In genomic region chr6:26628479-26628878, GRCm38 (mm10) we compare ENCODE assay signal across 31 mouse cellular contexts.
"Had no signal": no experiment of that assay in that cellular context is flagged by ENCODE, and none has a peak within 500 bp of the region (broad histone marks: within the 10 kb centered on the region; RNA-seq: fewer than 3 reads in every experiment).

No protein-coding gene starts in this region.

- H3K4me1 ChIP-seq: limb, embryonic 10.5 days; limb, embryonic 12.5 days; limb, embryonic 13.5 days; limb, embryonic 15.5 days; liver, embryonic 12.5 days; liver, embryonic 13.5 days; liver, embryonic 15.5 days; lung, embryonic 15.5 days; megakaryocyte, embryonic 14.5 days; midbrain, embryonic 10.5 days; midbrain, embryonic 12.5 days; midbrain, embryonic 13.5 days; midbrain, embryonic 15.5 days; neural tube, embryonic 12.5 days had no signal

- H3K9ac ChIP-seq: limb, embryonic 12.5 days; limb, embryonic 13.5 days; limb, embryonic 15.5 days; liver, embryonic 12.5 days; liver, embryonic 13.5 days; liver, embryonic 14.5 days; liver, embryonic 15.5 days; liver, postnatal 0 days; lung, embryonic 14.5 days; lung, embryonic 15.5 days; midbrain, embryonic 12.5 days; midbrain, embryonic 13.5 days; midbrain, embryonic 15.5 days; neural tube, embryonic 12.5 days had no signal

- H3K4me3 ChIP-seq: left cerebral cortex, adult 2 months; limb, embryonic 10.5 days; limb, embryonic 12.5 days; limb, embryonic 13.5 days; limb, embryonic 15.5 days; liver, embryonic 12.5 days; liver, embryonic 13.5 days; liver, embryonic 15.5 days; lung, embryonic 15.5 days; megakaryocyte, embryonic 14.5 days; midbrain, embryonic 10.5 days; midbrain, embryonic 12.5 days; midbrain, embryonic 13.5 days; midbrain, embryonic 15.5 days; myocyte; neural tube, embryonic 12.5 days had no signal

- H3K27me3 ChIP-seq: limb, embryonic 12.5 days; limb, embryonic 13.5 days; limb, embryonic 15.5 days; liver, embryonic 12.5 days; liver, embryonic 13.5 days; liver, embryonic 15.5 days; lung, embryonic 15.5 days; megakaryocyte, embryonic 14.5 days; midbrain, embryonic 12.5 days; midbrain, embryonic 13.5 days; midbrain, embryonic 15.5 days; neural tube, embryonic 12.5 days had no signal

- H3K36me3 ChIP-seq: limb, embryonic 10.5 days; limb, embryonic 12.5 days; limb, embryonic 13.5 days; limb, embryonic 15.5 days; liver, embryonic 12.5 days; liver, embryonic 13.5 days; liver, embryonic 15.5 days; lung, embryonic 15.5 days; midbrain, embryonic 10.5 days; midbrain, embryonic 12.5 days; midbrain, embryonic 13.5 days; midbrain, embryonic 15.5 days; neural tube, embryonic 12.5 days had no signal

- H3K27ac ChIP-seq: left cerebral cortex, adult 2 months; limb, embryonic 10.5 days; limb, embryonic 12.5 days; limb, embryonic 13.5 days; limb, embryonic 15.5 days; liver, embryonic 12.5 days; liver, embryonic 13.5 days; liver, embryonic 14.5 days; liver, embryonic 15.5 days; lung, embryonic 15.5 days; macrophage; midbrain, embryonic 10.5 days; midbrain, embryonic 12.5 days; midbrain, embryonic 13.5 days; midbrain, embryonic 15.5 days; neural tube, embryonic 12.5 days had no signal

- H3K4me2 ChIP-seq: limb, embryonic 12.5 days; limb, embryonic 13.5 days; limb, embryonic 15.5 days; liver, embryonic 11.5 days; liver, embryonic 12.5 days; liver, embryonic 13.5 days; liver, embryonic 15.5 days; lung, embryonic 14.5 days; lung, embryonic 15.5 days; midbrain, embryonic 12.5 days; midbrain, embryonic 13.5 days; midbrain, embryonic 15.5 days; neural tube, embryonic 12.5 days had no signal

- DNase-seq: left cerebral cortex, postnatal 4 days; liver; liver, embryonic 13.5 days; liver, postnatal 0 days; lung, adult 18-20 months; lung, adult 2 months; lung, embryonic 14.5 days; lung, postnatal 10 days; lung, postnatal 14 days; lung, postnatal 36 days; lung, postnatal 4 days; midbrain, embryonic 14.5 days had no signal

- H3K9me3 ChIP-seq: limb, embryonic 10.5 days; limb, embryonic 12.5 days; limb, embryonic 13.5 days; limb, embryonic 15.5 days; liver, embryonic 12.5 days; liver, embryonic 13.5 days; liver, embryonic 15.5 days; lung, embryonic 15.5 days; megakaryocyte, embryonic 14.5 days; midbrain, embryonic 10.5 days; midbrain, embryonic 12.5 days; midbrain, embryonic 13.5 days; midbrain, embryonic 15.5 days; neural tube, embryonic 12.5 days had no signal

- ATAC-seq: liver, embryonic 12.5 days; liver, postnatal 0 days; lung, postnatal 0 days; midbrain, embryonic 13.5 days; midbrain, embryonic 15.5 days had no signal
